Mouse (Mus musculus) kidney, embryonic 14.5 days (tissue): ENCODE results near the gene Olfr889. TPM values are rescaled to one million over a fixed set of nuclear protein-coding genes. Genes with fewer than 3 reads are reported as not detected.
"Not testable (repeated sequence)": the region's sequence is repeated elsewhere in the genome, so short reads cannot be mapped to it uniquely, and the experiment has no call there.

Experiments
- ATAC-seq: fragments of 200-750 bp; cut with Nextera tagmentation; 2 replicates; pipeline ENCODE4 v1.8.0; 2017; ENCODE audit warnings: moderate number of reproducible peaks, mild to moderate bottlenecking, moderate TSS enrichment, moderate library complexity; ENCODE audit not compliant: low FRiP score, low TSS enrichment
- H3K27ac ChIP-seq: fragments of 300-500 bp; sonication (generic); 2 replicates; pipeline ENCODE4 v1.5.1; 2014; ENCODE audit warnings: low read depth, mild to moderate bottlenecking, low read length, moderate library complexity, mixed read lengths
- H3K27me3 ChIP-seq: fragments of 300-500 bp; sonication (generic); 2 replicates; pipeline ENCODE4 v1.6.1; 2014; ENCODE audit warnings: mild to moderate bottlenecking, low read length; ENCODE audit not compliant: control insufficient read depth, insufficient read depth
- H3K36me3 ChIP-seq: fragments of 300-500 bp; sonication (generic); 2 replicates; pipeline ENCODE4 v1.6.1; 2014; ENCODE audit warnings: low read length, mixed read lengths; ENCODE audit not compliant: control insufficient read depth, insufficient read depth
- H3K4me1 ChIP-seq: fragments of 300-500 bp; sonication (generic); 2 replicates; pipeline ENCODE4 v1.6.1; 2014; ENCODE audit warnings: low read length, mixed read lengths; ENCODE audit not compliant: control insufficient read depth, insufficient read depth
- H3K4me2 ChIP-seq: fragments of 300-500 bp; sonication (generic); replicated peaks from 2 replicates; pipeline ENCODE4 v1.6.1; 2014; ENCODE audit warnings: low read depth, mild to moderate bottlenecking, low read length
- H3K4me3 ChIP-seq: fragments of 300-500 bp; sonication (generic); 2 replicates; pipeline ENCODE4 v1.5.1; 2014; ENCODE audit warnings: mild to moderate bottlenecking, low read length
- H3K9ac ChIP-seq: fragments of 300-500 bp; sonication (generic); 2 replicates; pipeline ENCODE4 v1.6.1; 2014; ENCODE audit warnings: low read depth, mild to moderate bottlenecking, low read length, moderate library complexity
- H3K9me3 ChIP-seq: fragments of 300-500 bp; sonication (generic); 2 replicates; pipeline ENCODE4 v1.6.1; 2016; ENCODE audit warnings: low read length; ENCODE audit not compliant: control insufficient read depth
- WGBS: fragments of 180-500 bp; shearing (Covaris S2); extraction: QIAGEN DNeasy Blood & Tissue Kit; methylation state at CpG from one replicate; pipeline ENCODE4 v1.1.7; 2014; 5-methylcytosine and 5-hydroxymethylcytosine counted together
- polyA plus RNA-seq: library from polyadenylated mRNA; unstranded; fragments of >200 nt; fragmentation: Nextera tagmentation; extraction: Ambion mirVana; gene quantifications from 2 replicates; pipeline ENCODE4 v1.2.1, GENCODE M21; 2014

Gene Olfr889
- 0.07 TPM in 1 of 2 replicates, not detected in the other for polyA plus RNA-seq

- Histone ChIP-seq H3K27ac (no peak within 1 kb of the TSS), H3K27me3 (no peaks in the 10 kb centered on the region)
- no peak for ATAC-seq
These were observed at the start of gene Olfr889 for GRCm38 (mm10) chr9:38114898-38115297. Gene Olfr889, plus strand, starts transcription at chr9:38115198.

GRCm38 (mm10) chr9:38083772-38084171 lies 31.2 kb upstream of the Olfr889 start, which contains the start of gene Olfr887:
Gene Olfr887, plus strand, starts transcription at chr9:38084072.
- Histone ChIP-seq H3K36me3 (no peaks in the 10 kb centered on the region), H3K27me3 (no peaks in the 10 kb centered on the region), H3K9me3 (no peaks in the 10 kb centered on the region), H3K9ac (no peak within 1 kb of the TSS), H3K4me3 (no peak within 1 kb of the TSS), H3K27ac (no peak within 1 kb of the TSS), H3K4me1 (no peaks in the 10 kb centered on the region), H3K4me2 (no peak within 1 kb of the TSS)
- 82% methylated on average over 1 of the region's 1 CpGs for WGBS
- no peak for ATAC-seq

More at GRCm38 (mm10) chr9:38114898-38115297, at the start of gene Olfr889:
- H3K4me2 ChIP-seq, result no peak within 1 kb of the TSS
- no peaks in the 10 kb centered on the region for H3K36me3 ChIP-seq
- H3K9ac ChIP-seq, result no peak within 1 kb of the TSS
- no peaks in the 10 kb centered on the region for H3K4me1 ChIP-seq
- H3K4me3 ChIP-seq, result no peak within 1 kb of the TSS
- H3K9me3 ChIP-seq, result no peaks in the 10 kb centered on the region

GRCm38 (mm10) chr9:38107828-38108227 lies 7.2 kb upstream of the Olfr889 start, which contains the start of gene Olfr888:
Gene Olfr888, plus strand, starts transcription at chr9:38108128.
- H3K4me2 ChIP-seq, result no peak within 1 kb of the TSS
- ATAC-seq, result no peak
- H3K9ac ChIP-seq, result no peak within 1 kb of the TSS
- no peaks in the 10 kb centered on the region for H3K36me3 ChIP-seq
- no peak within 1 kb of the TSS for H3K4me3 ChIP-seq
- H3K27ac ChIP-seq, result no peak within 1 kb of the TSS
- no peaks in the 10 kb centered on the region for H3K4me1 ChIP-seq
- no peaks in the 10 kb centered on the region for H3K9me3 ChIP-seq
- no peaks in the 10 kb centered on the region for H3K27me3 ChIP-seq
- 89% methylated on average over 1 of the region's 1 CpGs for WGBS

- Histone ChIP-seq H3K36me3 (no peaks in the 10 kb centered on the region), H3K9me3 (no peaks in the 10 kb centered on the region), H3K4me1 (no peaks in the 10 kb centered on the region), H3K27ac (no peak within 1 kb of the TSS), H3K9ac (no peak within 1 kb of the TSS), H3K4me2 (no peak within 1 kb of the TSS), H3K4me3 (no peak within 1 kb of the TSS), H3K27me3 (no peaks in the 10 kb centered on the region)
- ATAC-seq, result no peak
These were observed 27.2 kb downstream of the Olfr889 start, which contains the start of gene Olfr890 for GRCm38 (mm10) chr9:38142217-38142616. Gene Olfr890, plus strand, starts transcription at chr9:38142517.

GRCm38 (mm10) chr9:38168341-38168740 lies 53.3 kb downstream of the Olfr889 start:
- not testable (repeated sequence) for ATAC-seq, H3K4me2 ChIP-seq, H3K27me3 ChIP-seq, H3K36me3 ChIP-seq, H3K27ac ChIP-seq, H3K9me3 ChIP-seq, H3K9ac ChIP-seq, H3K4me3 ChIP-seq, H3K4me1 ChIP-seq
- 58% methylated on average over 2 of the region's 2 CpGs for whole genome bisulfite sequencing

Other genes with a start within 250 kb of the Olfr889 start
- gene Olfr145, start 218.5 kb upstream of the Olfr889 start, polyA plus RNA-seq, result not detected in 2 replicates
- not detected in 2 replicates for gene Olfr878, start 197.4 kb upstream of the Olfr889 start, polyA plus RNA-seq
- not detected in 2 replicates for gene Olfr881, start 123.4 kb upstream of the Olfr889 start, polyA plus RNA-seq
- not detected in 2 replicates for gene Olfr883, start 89.4 kb upstream of the Olfr889 start, polyA plus RNA-seq
- gene Olfr884, start 68.6 kb upstream of the Olfr889 start, polyA plus RNA-seq, result not detected in 2 replicates
- gene Olfr885, start 53.9 kb upstream of the Olfr889 start, polyA plus RNA-seq, result not detected in 2 replicates
- gene Olfr887, start 31.1 kb upstream of the Olfr889 start, polyA plus RNA-seq, result not detected in 2 replicates
- not detected in 2 replicates for gene Olfr888, start 7.1 kb upstream of the Olfr889 start, polyA plus RNA-seq
- gene Olfr890, start 27.3 kb downstream of the Olfr889 start, polyA plus RNA-seq, result not detected in 2 replicates
- not detected in 2 replicates for gene Olfr891, start 65.6 kb downstream of the Olfr889 start, polyA plus RNA-seq
- not detected in 2 replicates for gene Olfr893, start 93.2 kb downstream of the Olfr889 start, polyA plus RNA-seq
- not detected in 2 replicates for gene Olfr894, start 102.9 kb downstream of the Olfr889 start, polyA plus RNA-seq
- not detected in 2 replicates for gene Olfr143, start 137.6 kb downstream of the Olfr889 start, polyA plus RNA-seq
- gene Olfr895, start 152.7 kb downstream of the Olfr889 start, polyA plus RNA-seq, result not detected in 2 replicates
- not detected in 2 replicates for gene Olfr896-ps1, start 175.9 kb downstream of the Olfr889 start, polyA plus RNA-seq
- gene Olfr25, start 213.9 kb downstream of the Olfr889 start, polyA plus RNA-seq, result not detected in 2 replicates
- not detected in 2 replicates for gene Olfr898, start 233.2 kb downstream of the Olfr889 start, polyA plus RNA-seq